In genomic region chr2:45356558-45357170, GRCm38 (mm10) we compare ENCODE assay signal across 18 mouse cellular contexts.
DNase-seq lines count a peak whose midpoint lies in the region; TF ChIP-seq lines count a peak whose summit lies in the region.
"Had no signal": no experiment of that assay in that cellular context is flagged by ENCODE, and none has a peak within 500 bp of the region (broad histone marks: within the 10 kb centered on the region; RNA-seq: fewer than 3 reads in every experiment).

No protein-coding gene starts in this region.

- DNase-seq in embryo, embryonic 10.5 days (ENCODE audit: low spot score): peak; percentile 24
- DNase-seq in embryo, embryonic 11 days: no peak
- DNase-seq in layer of hippocampus, adult 2 months (ENCODE audit: low spot score in 2 of 2): no peak
- no peak for DNase-seq in layer of hippocampus, adult 9-10 months (ENCODE audit: low spot score)
- no peak for DNase-seq in testis, postnatal 14 days (ENCODE audit: low spot score)
- peak; percentile 77 for DNase-seq in retina, postnatal 1 day
- DNase-seq in kidney, postnatal 25 days: no peak
- DNase-seq: adrenal gland, adult 2 months; cerebellum, adult 11 months; cerebellum, postnatal 14 days; gastrocnemius, postnatal 25 days; lung, embryonic 14.5 days; right cerebral cortex, postnatal 4 days; thymus, postnatal 4 days had no signal

- TF ChIP-seq CTCF in layer of hippocampus, adult 2 months (conservative IDR thresholded peaks at IDR 0.05): no peak
- no peak for TF ChIP-seq CTCF in testis, adult 2 months (IDR thresholded peaks at IDR 0.05; ENCODE audit: control insufficient read depth, insufficient read depth, insufficient replicate concordance, low read depth, low read length)

- H3K4me1 ChIP-seq in testis, adult 2 months (ENCODE audit: control insufficient read depth, insufficient read depth, low read length): no peaks in the 10 kb centered on the region
- H3K4me1 ChIP-seq: hindbrain, embryonic 12.5 days; intestine, embryonic 15.5 days had no signal

- H3K27me3 ChIP-seq in testis, adult 2 months (ENCODE audit: control insufficient read depth, insufficient read depth, low read length): no peaks in the 10 kb centered on the region
- H3K27me3 ChIP-seq: hindbrain, embryonic 12.5 days; intestine, embryonic 15.5 days had no signal

- no peak for TF ChIP-seq POLR2A in testis, adult 2 months (IDR thresholded peaks at IDR 0.05; ENCODE audit: control insufficient read depth, low read depth, low read length)

- H3K4me3 ChIP-seq in layer of hippocampus, adult 2 months: peak overlapping the region; percentile 14; the same call in 1 of the 2 replicates
- no peak overlapping the region for H3K4me3 ChIP-seq in testis, adult 2 months (ENCODE audit: control insufficient read depth, low read depth, low read length)
- H3K4me3 ChIP-seq: hindbrain, embryonic 12.5 days; intestine, embryonic 15.5 days had no signal

- H3K36me3 ChIP-seq in testis, adult 2 months (ENCODE audit: control insufficient read depth, insufficient read depth, low read length): no peaks in the 10 kb centered on the region
- H3K36me3 ChIP-seq: hindbrain, embryonic 12.5 days; intestine, embryonic 15.5 days had no signal

- peak overlapping the region; percentile 72 for H3K27ac ChIP-seq in layer of hippocampus, adult 2 months
- peak overlapping the region; percentile 42; the same call in 1 of the 2 replicates for H3K27ac ChIP-seq in testis, adult 2 months (ENCODE audit: control insufficient read depth, insufficient read depth, low read depth, low read length)
- H3K27ac ChIP-seq: hindbrain, embryonic 12.5 days; intestine, embryonic 15.5 days; macrophage had no signal

Comparison
In these comparisons a context has a peak if more than half of its experiments do, and no peak if none do; other contexts are left out.
1. DNase-seq: peak in embryo, embryonic 10.5 days (single experiment) and retina, postnatal 1 day (single experiment); none in embryo, embryonic 11 days (single experiment), layer of hippocampus, adult 2 months (0 of 2), layer of hippocampus, adult 9-10 months (single experiment), testis, postnatal 14 days (single experiment) and kidney, postnatal 25 days (0 of 2).